Mouse (Mus musculus): ENCODE measurements around the gene Astn2.

- TF ChIP-seq CTCF (IDR thresholded peaks at IDR 0.05; ENCODE audit: control insufficient read depth, insufficient read depth, insufficient read length): no peak
- no peak for TF ChIP-seq MYOG (IDR thresholded peaks at IDR 0.05; ENCODE audit: control insufficient read depth, extremely low read depth, insufficient read length)
- TF ChIP-seq USF1 (IDR thresholded peaks at IDR 0.05; ENCODE audit: low read depth): no peak
These were observed 661.2 kb downstream of the Astn2 start for GRCm38 (mm10) chr4:65743160-65743691.
